Mouse (Mus musculus): Measurements from ENCODE around the gene Faah. TPM values are rescaled to one million over a fixed set of nuclear protein-coding genes. Genes with fewer than 3 reads are reported as not detected.

Gene Faah
- polyA plus RNA-seq, 1 experiment from 2014 or later, result 48.2 TPM

GRCm38 (mm10) chr4:115938276-115939160 lies 79.2 kb downstream of the Faah start:
- H3K9me3 ChIP-seq, result no peaks in the 10 kb centered on the region
- no peak overlapping the region for H3K4me2 ChIP-seq (replicated peaks)
- H3K27me3 ChIP-seq (replicated peaks), result peaks cover 95% of the 10 kb centered on the region
- no peak for ATAC-seq
- H3K27ac ChIP-seq, result no peak overlapping the region
- H3K9ac ChIP-seq, result no peak overlapping the region
- H3K4me1 ChIP-seq (replicated peaks), result peaks cover 14% of the 10 kb centered on the region
- H3K4me3 ChIP-seq (replicated peaks), result no peak overlapping the region; the same call in 1 of the 2 replicates
- 3% methylated on average over 37 of the region's 37 CpGs for WGBS
- no peaks in the 10 kb centered on the region for H3K36me3 ChIP-seq

- Histone ChIP-seq H3K4me1 (replicated peaks) (peaks cover 14% of the 10 kb centered on the region), H3K4me2 (replicated peaks) (no peak overlapping the region), H3K27ac (no peak overlapping the region), H3K36me3 (no peaks in the 10 kb centered on the region), H3K4me3 (replicated peaks) (no peak overlapping the region), H3K27me3 (replicated peaks) (peaks cover 95% of the 10 kb centered on the region), H3K9me3 (no peaks in the 10 kb centered on the region), H3K9ac (no peak overlapping the region)
- 4% methylated on average over 19 of the region's 19 CpGs for WGBS
- ATAC-seq, result no peak
Observed at GRCm38 (mm10) chr4:115937061-115937976, 80.4 kb downstream of the Faah start.

- no peak overlapping the region for H3K4me2 ChIP-seq (replicated peaks)
- no peak for ATAC-seq
- H3K36me3 ChIP-seq, result no peaks in the 10 kb centered on the region
- under 1% methylated on average over 20 of the region's 20 CpGs for WGBS
- H3K27me3 ChIP-seq (replicated peaks), result peaks cover 95% of the 10 kb centered on the region
- H3K27ac ChIP-seq, result no peak overlapping the region
- no peak overlapping the region for H3K9ac ChIP-seq
- no peak overlapping the region for H3K4me3 ChIP-seq (replicated peaks)
- no peaks in the 10 kb centered on the region for H3K9me3 ChIP-seq
- H3K4me1 ChIP-seq (replicated peaks), result peaks cover 14% of the 10 kb centered on the region
Observed at GRCm38 (mm10) chr4:115936646-115937045, 81.1 kb downstream of the Faah start.

- H3K27ac ChIP-seq, result no peak overlapping the region
- H3K27me3 ChIP-seq (replicated peaks), result peaks cover 93% of the 10 kb centered on the region
- no peak overlapping the region for H3K9ac ChIP-seq
- no peaks in the 10 kb centered on the region for H3K9me3 ChIP-seq
- H3K4me1 ChIP-seq (replicated peaks), result peaks cover 14% of the 10 kb centered on the region
- no peak overlapping the region for H3K4me2 ChIP-seq (replicated peaks)
- WGBS, result under 1% methylated on average over 36 of the region's 36 CpGs
- ATAC-seq, result no peak
- no peaks in the 10 kb centered on the region for H3K36me3 ChIP-seq
- no peak overlapping the region for H3K4me3 ChIP-seq (replicated peaks)
Observed at GRCm38 (mm10) chr4:115935835-115936581, 81.7 kb downstream of the Faah start.

- no peaks in the 10 kb centered on the region for H3K36me3 ChIP-seq
- H3K9me3 ChIP-seq, result no peaks in the 10 kb centered on the region
- H3K9ac ChIP-seq, result no peak overlapping the region
- H3K27me3 ChIP-seq (replicated peaks), result peaks cover 79% of the 10 kb centered on the region
- no peak overlapping the region for H3K4me3 ChIP-seq (replicated peaks)
- H3K4me2 ChIP-seq (replicated peaks), result no peak overlapping the region
- no peak overlapping the region for H3K27ac ChIP-seq
- H3K4me1 ChIP-seq (replicated peaks), result peaks cover 6% of the 10 kb centered on the region; the same call in 1 of the 2 replicates
- no peak for ATAC-seq
- WGBS, result 42% methylated on average over 13 of the region's 13 CpGs
Observed at GRCm38 (mm10) chr4:115931556-115932088, 86.1 kb downstream of the Faah start.

- WGBS, result 42% methylated on average over 7 of the region's 7 CpGs
- no peak overlapping the region for H3K9ac ChIP-seq
- H3K4me1 ChIP-seq (replicated peaks), result no peaks in the 10 kb centered on the region
- H3K36me3 ChIP-seq, result no peaks in the 10 kb centered on the region
- no peak overlapping the region for H3K4me2 ChIP-seq (replicated peaks)
- H3K27me3 ChIP-seq (replicated peaks), result peaks cover 44% of the 10 kb centered on the region
- no peak for ATAC-seq
- no peak overlapping the region for H3K4me3 ChIP-seq (replicated peaks)
- no peaks in the 10 kb centered on the region for H3K9me3 ChIP-seq
- H3K27ac ChIP-seq, result no peak overlapping the region
Observed at GRCm38 (mm10) chr4:115927637-115928036, 90.1 kb downstream of the Faah start.

GRCm38 (mm10) chr4:115923262-115923880 lies 94.4 kb downstream of the Faah start:
- Histone ChIP-seq H3K36me3 (no peaks in the 10 kb centered on the region), H3K9me3 (no peaks in the 10 kb centered on the region), H3K27ac (no peak overlapping the region), H3K4me1 (replicated peaks) (no peaks in the 10 kb centered on the region), H3K27me3 (replicated peaks) (peaks cover 12% of the 10 kb centered on the region), H3K4me2 (replicated peaks) (no peak overlapping the region), H3K4me3 (replicated peaks) (no peak overlapping the region), H3K9ac (no peak overlapping the region)
- ATAC-seq, result no peak
- 73% methylated on average over 16 of the region's 16 CpGs for WGBS

GRCm38 (mm10) chr4:115922688-115923087 lies 95.0 kb downstream of the Faah start:
- no peak for ATAC-seq
- WGBS, result 82% methylated on average over 5 of the region's 5 CpGs
- Histone ChIP-seq H3K4me1 (replicated peaks) (no peaks in the 10 kb centered on the region), H3K27ac (no peak overlapping the region), H3K4me3 (replicated peaks) (no peak overlapping the region), H3K36me3 (no peaks in the 10 kb centered on the region), H3K27me3 (replicated peaks) (peaks cover 14% of the 10 kb centered on the region), H3K4me2 (replicated peaks) (no peak overlapping the region), H3K9me3 (no peaks in the 10 kb centered on the region), H3K9ac (no peak overlapping the region)

- H3K27me3 ChIP-seq (replicated peaks), result peaks cover 11% of the 10 kb centered on the region
- H3K9ac ChIP-seq, result no peak overlapping the region
- H3K4me2 ChIP-seq (replicated peaks), result no peak overlapping the region
- 81% methylated on average over 16 of the region's 16 CpGs for WGBS
- ATAC-seq, result no peak
- no peaks in the 10 kb centered on the region for H3K9me3 ChIP-seq
- no peak overlapping the region for H3K27ac ChIP-seq
- H3K36me3 ChIP-seq, result no peaks in the 10 kb centered on the region
- H3K4me3 ChIP-seq (replicated peaks), result no peak overlapping the region
- no peaks in the 10 kb centered on the region for H3K4me1 ChIP-seq (replicated peaks)
Observed at GRCm38 (mm10) chr4:115919911-115920310, 97.8 kb downstream of the Faah start.

All from intestine, embryonic 15.5 days (tissue).